Mouse (Mus musculus) Muller cell, postnatal 12 days (primary cell): ENCODE data around the gene Il12a.

Experiments used
- DNase-seq: peaks from one replicate; pipeline ENCODE4 v3.0.0-alpha.2; 2015; ENCODE audit errors: inconsistent ontology term

The Il12a gene

GRCm38 (mm10) chr3:68690344-68690743 is at the start of gene Il12a:
TSS of gene Il12a (plus strand) at chr3:68690644.
- no peak for DNase-seq

- DNase-seq: no peak
These were observed 47.5 kb upstream of the Il12a start for GRCm38 (mm10) chr3:68642935-68643334.

- no peak for DNase-seq
These were observed 43.9 kb upstream of the Il12a start for GRCm38 (mm10) chr3:68646387-68647130.

GRCm38 (mm10) chr3:68647282-68647681 is 43.2 kb upstream of the Il12a start:
- no peak for DNase-seq

GRCm38 (mm10) chr3:68650251-68650650 is 40.2 kb upstream of the Il12a start:
- no peak for DNase-seq

GRCm38 (mm10) chr3:68656607-68657352 is 33.7 kb upstream of the Il12a start:
- peak; percentile 7 for DNase-seq

- DNase-seq: peak; percentile 77
These were observed 32.7 kb upstream of the Il12a start for GRCm38 (mm10) chr3:68657589-68658245.

- no peak for DNase-seq
These were observed 30.4 kb upstream of the Il12a start for GRCm38 (mm10) chr3:68659996-68660395.

GRCm38 (mm10) chr3:68660538-68660937 is 29.9 kb upstream of the Il12a start:
- no peak for DNase-seq

- DNase-seq: no peak
These were observed 28.1 kb upstream of the Il12a start for GRCm38 (mm10) chr3:68662386-68662785.

- DNase-seq: no peak
These were observed 26.1 kb upstream of the Il12a start for GRCm38 (mm10) chr3:68664337-68664736.

GRCm38 (mm10) chr3:68666377-68666776 is 24.1 kb upstream of the Il12a start:
- DNase-seq: no peak

GRCm38 (mm10) chr3:68667852-68668251 is 22.6 kb upstream of the Il12a start:
- DNase-seq: no peak

- DNase-seq: peak; percentile 68
These were observed 20.9 kb upstream of the Il12a start for GRCm38 (mm10) chr3:68669418-68669974.

- DNase-seq: no peak
These were observed 15.7 kb upstream of the Il12a start for GRCm38 (mm10) chr3:68674721-68675120.

GRCm38 (mm10) chr3:68675216-68675835 is 15.1 kb upstream of the Il12a start:
- no peak for DNase-seq

GRCm38 (mm10) chr3:68675980-68676678 is 14.3 kb upstream of the Il12a start:
- DNase-seq: no peak

GRCm38 (mm10) chr3:68676831-68677303 is 13.6 kb upstream of the Il12a start:
- DNase-seq: peak; percentile 72

GRCm38 (mm10) chr3:68678805-68679585 is 11.4 kb upstream of the Il12a start:
- no peak for DNase-seq

- no peak for DNase-seq
These were observed 6.9 kb upstream of the Il12a start for GRCm38 (mm10) chr3:68683579-68683978.
